Mouse (Mus musculus): ENCODE results near the gene Ppcdc. TPM values are rescaled to one million over a fixed set of nuclear protein-coding genes. Genes with fewer than 3 reads are reported as not detected.

Gene Ppcdc
- total and polyA plus RNA-seq, 2 experiments from 2014 or later, result 14.0 to 14.3 TPM

- no peak overlapping the region for H3K9ac ChIP-seq (replicated peaks; ENCODE audit: low read depth, low read length)
- TF ChIP-seq CTCF (IDR thresholded peaks at IDR 0.05; ENCODE audit: low read depth) (no peak), EP300 (IDR thresholded peaks at IDR 0.05; ENCODE audit: low read depth) (no peak)
- no peaks in the 10 kb centered on the region for H3K4me1 ChIP-seq (ENCODE audit: control insufficient read depth, insufficient read depth)
- ATAC-seq (ENCODE audit: insufficient read depth, low read depth) (no peak), DNase-seq (ENCODE audit: low spot score) (no peak)
- no peaks in the 10 kb centered on the region for H3K27me3 ChIP-seq (ENCODE audit: control insufficient read depth, insufficient read depth, low read length)
- no peaks in the 10 kb centered on the region for H3K9me3 ChIP-seq (replicated peaks; ENCODE audit: control insufficient read depth, low read length)
- WGBS, result 63% methylated on average over 2 of the region's 2 CpGs
- H3K4me3 ChIP-seq (ENCODE audit: low read depth, low read length), result no peak overlapping the region
- no peaks in the 10 kb centered on the region for H3K36me3 ChIP-seq (replicated peaks; ENCODE audit: control insufficient read depth, insufficient read depth, low read length)
- no peak overlapping the region for H3K4me2 ChIP-seq (ENCODE audit: low read depth, low read length)
- no peak overlapping the region for H3K27ac ChIP-seq (ENCODE audit: low read depth)
Observed at GRCm38 (mm10) chr9:57354377-57355183, 85.3 kb downstream of the Ppcdc start.

- Histone ChIP-seq H3K9ac (replicated peaks; ENCODE audit: low read depth, low read length) (no peak overlapping the region), H3K4me1 (ENCODE audit: control insufficient read depth, insufficient read depth) (no peaks in the 10 kb centered on the region), H3K36me3 (replicated peaks; ENCODE audit: control insufficient read depth, insufficient read depth, low read length) (no peaks in the 10 kb centered on the region), H3K4me2 (ENCODE audit: low read depth, low read length) (no peak overlapping the region), H3K27me3 (ENCODE audit: control insufficient read depth, insufficient read depth, low read length) (no peaks in the 10 kb centered on the region), H3K9me3 (replicated peaks; ENCODE audit: control insufficient read depth, low read length) (no peaks in the 10 kb centered on the region), H3K4me3 (ENCODE audit: low read depth, low read length) (no peak overlapping the region), H3K27ac (ENCODE audit: low read depth) (no peak overlapping the region)
- DNase-seq (ENCODE audit: low spot score), result no peak
- TF ChIP-seq CTCF (IDR thresholded peaks at IDR 0.05; ENCODE audit: low read depth) (no peak; the same call in 1 of the 2 replicates), EP300 (IDR thresholded peaks at IDR 0.05; ENCODE audit: low read depth) (no peak)
- 62% methylated on average over 2 of the region's 2 CpGs for WGBS
- ATAC-seq (ENCODE audit: insufficient read depth, low read depth), result no peak
Observed at GRCm38 (mm10) chr9:57351277-57351676, 88.6 kb downstream of the Ppcdc start.

GRCm38 (mm10) chr9:57345902-57346301, 94.0 kb downstream of the Ppcdc start:
- no peak overlapping the region for H3K4me3 ChIP-seq (ENCODE audit: low read depth, low read length)
- ATAC-seq (ENCODE audit: insufficient read depth, low read depth) (no peak), DNase-seq (ENCODE audit: low spot score) (no peak)
- H3K36me3 ChIP-seq (replicated peaks; ENCODE audit: control insufficient read depth, insufficient read depth, low read length), result no peaks in the 10 kb centered on the region
- TF ChIP-seq EP300 (IDR thresholded peaks at IDR 0.05; ENCODE audit: low read depth) (no peak), CTCF (IDR thresholded peaks at IDR 0.05; ENCODE audit: low read depth) (no peak)
- no peak overlapping the region for H3K4me2 ChIP-seq (ENCODE audit: low read depth, low read length)
- H3K27me3 ChIP-seq (ENCODE audit: control insufficient read depth, insufficient read depth, low read length), result no peaks in the 10 kb centered on the region
- no peak overlapping the region for H3K9ac ChIP-seq (replicated peaks; ENCODE audit: low read depth, low read length)
- no peak overlapping the region for H3K27ac ChIP-seq (ENCODE audit: low read depth)
- peaks cover 5% of the 10 kb centered on the region for H3K4me1 ChIP-seq (ENCODE audit: control insufficient read depth, insufficient read depth)
- 43% methylated on average over 1 of the region's 1 CpGs for WGBS
- H3K9me3 ChIP-seq (replicated peaks; ENCODE audit: control insufficient read depth, low read length), result no peaks in the 10 kb centered on the region

- Histone ChIP-seq H3K27me3 (ENCODE audit: control insufficient read depth, insufficient read depth, low read length) (no peaks in the 10 kb centered on the region), H3K36me3 (replicated peaks; ENCODE audit: control insufficient read depth, insufficient read depth, low read length) (no peaks in the 10 kb centered on the region), H3K4me2 (ENCODE audit: low read depth, low read length) (no peak overlapping the region), H3K4me3 (ENCODE audit: low read depth, low read length) (no peak overlapping the region), H3K9me3 (replicated peaks; ENCODE audit: control insufficient read depth, low read length) (no peaks in the 10 kb centered on the region), H3K27ac (ENCODE audit: low read depth) (no peak overlapping the region), H3K4me1 (ENCODE audit: control insufficient read depth, insufficient read depth) (peaks cover 5% of the 10 kb centered on the region), H3K9ac (replicated peaks; ENCODE audit: low read depth, low read length) (no peak overlapping the region)
- no peak for DNase-seq (ENCODE audit: low spot score)
- ATAC-seq (ENCODE audit: insufficient read depth, low read depth), result no peak
- no peak for TF ChIP-seq CTCF (IDR thresholded peaks at IDR 0.05; ENCODE audit: low read depth)
- TF ChIP-seq EP300 (IDR thresholded peaks at IDR 0.05; ENCODE audit: low read depth), result no peak
- WGBS, result 63% methylated on average over 3 of the region's 3 CpGs
Observed at GRCm38 (mm10) chr9:57343752-57344151, 96.2 kb downstream of the Ppcdc start.

- WGBS, result 54% methylated on average over 6 of the region's 6 CpGs
- no peak overlapping the region for H3K9ac ChIP-seq (replicated peaks; ENCODE audit: low read depth, low read length)
- no peak for ATAC-seq (ENCODE audit: insufficient read depth, low read depth)
Observed at GRCm38 (mm10) chr9:57342906-57343474, 96.9 kb downstream of the Ppcdc start.

More at GRCm38 (mm10) chr9:57342906-57343474, 96.9 kb downstream of the Ppcdc start:
- no peak overlapping the region for H3K4me3 ChIP-seq (ENCODE audit: low read depth, low read length)
- DNase-seq (ENCODE audit: low spot score), result no peak
- H3K9me3 ChIP-seq (replicated peaks; ENCODE audit: control insufficient read depth, low read length), result no peaks in the 10 kb centered on the region
- H3K4me1 ChIP-seq (ENCODE audit: control insufficient read depth, insufficient read depth), result peaks cover 5% of the 10 kb centered on the region
- H3K4me2 ChIP-seq (ENCODE audit: low read depth, low read length), result no peak overlapping the region
- no peaks in the 10 kb centered on the region for H3K27me3 ChIP-seq (ENCODE audit: control insufficient read depth, insufficient read depth, low read length)
- TF ChIP-seq EP300 (IDR thresholded peaks at IDR 0.05; ENCODE audit: low read depth) (no peak), CTCF (IDR thresholded peaks at IDR 0.05; ENCODE audit: low read depth) (no peak)
- no peak overlapping the region for H3K27ac ChIP-seq (ENCODE audit: low read depth)
- no peaks in the 10 kb centered on the region for H3K36me3 ChIP-seq (replicated peaks; ENCODE audit: control insufficient read depth, insufficient read depth, low read length)
